Mouse (Mus musculus): ENCODE data around the gene Slc37a3. TPM values are rescaled to one million over a fixed set of nuclear protein-coding genes. Genes with fewer than 3 reads are reported as not detected.

Gene Slc37a3
- polyA plus RNA-seq, 1 experiment from 2014 or later = 47.0 TPM

GRCm38 (mm10) chr6:39297079-39297478 lies 80.4 kb downstream of the Slc37a3 start:
- no peaks in the 10 kb centered on the region for H3K27me3 ChIP-seq (ENCODE audit: control insufficient read depth, insufficient read depth, low read length)
- no peaks in the 10 kb centered on the region; the same call in 1 of the 2 replicates for H3K4me1 ChIP-seq (replicated peaks; ENCODE audit: control insufficient read depth, insufficient read depth, low read length)
- no peaks in the 10 kb centered on the region for H3K9me3 ChIP-seq (ENCODE audit: control insufficient read depth, low read length)
- WGBS = 94% methylated on average over 6 of the region's 6 CpGs
- no peak overlapping the region for H3K4me2 ChIP-seq (replicated peaks; ENCODE audit: low read depth, low read length)
- ATAC-seq (ENCODE audit: low FRiP score) (no peak), DNase-seq (ENCODE audit: low spot score) (no peak)
- H3K4me3 ChIP-seq (ENCODE audit: low read depth, low read length) = no peak overlapping the region
- H3K36me3 ChIP-seq (ENCODE audit: control insufficient read depth, insufficient read depth, low read length) = no peaks in the 10 kb centered on the region
- no peak overlapping the region for H3K27ac ChIP-seq (ENCODE audit: low read depth, low read length)
- no peak overlapping the region for H3K9ac ChIP-seq (ENCODE audit: low read depth, low read length)

GRCm38 (mm10) chr6:39296474-39296873 lies 81.0 kb downstream of the Slc37a3 start:
- WGBS = 71% methylated on average over 4 of the region's 4 CpGs
- no peak overlapping the region for H3K27ac ChIP-seq (ENCODE audit: low read depth, low read length)
- DNase-seq (ENCODE audit: low spot score) (no peak), ATAC-seq (ENCODE audit: low FRiP score) (no peak)
- no peak overlapping the region for H3K9ac ChIP-seq (ENCODE audit: low read depth, low read length)
- H3K4me2 ChIP-seq (replicated peaks; ENCODE audit: low read depth, low read length) = no peak overlapping the region
- H3K36me3 ChIP-seq (ENCODE audit: control insufficient read depth, insufficient read depth, low read length) = no peaks in the 10 kb centered on the region
- no peaks in the 10 kb centered on the region for H3K27me3 ChIP-seq (ENCODE audit: control insufficient read depth, insufficient read depth, low read length)
- H3K4me1 ChIP-seq (replicated peaks; ENCODE audit: control insufficient read depth, insufficient read depth, low read length) = no peaks in the 10 kb centered on the region; the same call in 1 of the 2 replicates
- no peak overlapping the region for H3K4me3 ChIP-seq (ENCODE audit: low read depth, low read length)
- H3K9me3 ChIP-seq (ENCODE audit: control insufficient read depth, low read length) = no peaks in the 10 kb centered on the region

- no peak overlapping the region for H3K4me2 ChIP-seq (replicated peaks; ENCODE audit: low read depth, low read length)
- H3K9ac ChIP-seq (ENCODE audit: low read depth, low read length) = no peak overlapping the region
- H3K27ac ChIP-seq (ENCODE audit: low read depth, low read length) = no peak overlapping the region
- H3K27me3 ChIP-seq (ENCODE audit: control insufficient read depth, insufficient read depth, low read length) = no peaks in the 10 kb centered on the region
- ATAC-seq (ENCODE audit: low FRiP score) = no peak; the same call in 1 of the 2 replicates
- WGBS = 31% methylated on average over 14 of the region's 14 CpGs
- no peaks in the 10 kb centered on the region for H3K36me3 ChIP-seq (ENCODE audit: control insufficient read depth, insufficient read depth, low read length)
- no peaks in the 10 kb centered on the region for H3K9me3 ChIP-seq (ENCODE audit: control insufficient read depth, low read length)
- no peaks in the 10 kb centered on the region; the same call in 1 of the 2 replicates for H3K4me1 ChIP-seq (replicated peaks; ENCODE audit: control insufficient read depth, insufficient read depth, low read length)
- peak; percentile 15 for DNase-seq (ENCODE audit: low spot score)
- H3K4me3 ChIP-seq (ENCODE audit: low read depth, low read length) = no peak overlapping the region
Measured at GRCm38 (mm10) chr6:39295727-39296411, 81.6 kb downstream of the Slc37a3 start.

GRCm38 (mm10) chr6:39289721-39290120 lies 87.8 kb downstream of the Slc37a3 start:
- H3K27me3 ChIP-seq (ENCODE audit: control insufficient read depth, insufficient read depth, low read length) = no peaks in the 10 kb centered on the region
- no peaks in the 10 kb centered on the region for H3K36me3 ChIP-seq (ENCODE audit: control insufficient read depth, insufficient read depth, low read length)
- H3K4me3 ChIP-seq (ENCODE audit: low read depth, low read length) = no peak overlapping the region
- no peak for DNase-seq (ENCODE audit: low spot score)
- no peak overlapping the region for H3K27ac ChIP-seq (ENCODE audit: low read depth, low read length)
- no peak for ATAC-seq (ENCODE audit: low FRiP score)
- H3K9me3 ChIP-seq (ENCODE audit: control insufficient read depth, low read length) = no peaks in the 10 kb centered on the region
- H3K4me1 ChIP-seq (replicated peaks; ENCODE audit: control insufficient read depth, insufficient read depth, low read length) = no peaks in the 10 kb centered on the region
- H3K4me2 ChIP-seq (replicated peaks; ENCODE audit: low read depth, low read length) = no peak overlapping the region
- no peak overlapping the region for H3K9ac ChIP-seq (ENCODE audit: low read depth, low read length)
- 83% methylated on average over 7 of the region's 7 CpGs for WGBS

GRCm38 (mm10) chr6:39287782-39288181 lies 89.7 kb downstream of the Slc37a3 start:
- H3K9me3 ChIP-seq (ENCODE audit: control insufficient read depth, low read length) = no peaks in the 10 kb centered on the region
- 83% methylated on average over 3 of the region's 3 CpGs for WGBS
- H3K9ac ChIP-seq (ENCODE audit: low read depth, low read length) = no peak overlapping the region
- no peak overlapping the region for H3K4me3 ChIP-seq (ENCODE audit: low read depth, low read length)
- no peak overlapping the region for H3K27ac ChIP-seq (ENCODE audit: low read depth, low read length)
- ATAC-seq (ENCODE audit: low FRiP score) = no peak
- no peaks in the 10 kb centered on the region for H3K36me3 ChIP-seq (ENCODE audit: control insufficient read depth, insufficient read depth, low read length)
- H3K4me2 ChIP-seq (replicated peaks; ENCODE audit: low read depth, low read length) = no peak overlapping the region
- no peaks in the 10 kb centered on the region for H3K27me3 ChIP-seq (ENCODE audit: control insufficient read depth, insufficient read depth, low read length)
- no peak for DNase-seq (ENCODE audit: low spot score)
- no peaks in the 10 kb centered on the region for H3K4me1 ChIP-seq (replicated peaks; ENCODE audit: control insufficient read depth, insufficient read depth, low read length)

GRCm38 (mm10) chr6:39286732-39287083 lies 90.8 kb downstream of the Slc37a3 start:
- ATAC-seq (ENCODE audit: low FRiP score) (no peak), DNase-seq (ENCODE audit: low spot score) (peak; percentile 10)
- H3K4me3 ChIP-seq (ENCODE audit: low read depth, low read length) = no peak overlapping the region
- no peaks in the 10 kb centered on the region for H3K36me3 ChIP-seq (ENCODE audit: control insufficient read depth, insufficient read depth, low read length)
- H3K4me2 ChIP-seq (replicated peaks; ENCODE audit: low read depth, low read length) = no peak overlapping the region
- no peaks in the 10 kb centered on the region for H3K4me1 ChIP-seq (replicated peaks; ENCODE audit: control insufficient read depth, insufficient read depth, low read length)
- no peak overlapping the region for H3K9ac ChIP-seq (ENCODE audit: low read depth, low read length)
- H3K9me3 ChIP-seq (ENCODE audit: control insufficient read depth, low read length) = no peaks in the 10 kb centered on the region
- H3K27me3 ChIP-seq (ENCODE audit: control insufficient read depth, insufficient read depth, low read length) = no peaks in the 10 kb centered on the region
- no peak overlapping the region for H3K27ac ChIP-seq (ENCODE audit: low read depth, low read length)
- WGBS = 36% methylated on average over 5 of the region's 5 CpGs

GRCm38 (mm10) chr6:39286053-39286731 lies 91.3 kb downstream of the Slc37a3 start:
- ATAC-seq (ENCODE audit: low FRiP score) = no peak
- Histone ChIP-seq H3K27me3 (ENCODE audit: control insufficient read depth, insufficient read depth, low read length) (no peaks in the 10 kb centered on the region), H3K4me3 (ENCODE audit: low read depth, low read length) (no peak overlapping the region), H3K27ac (ENCODE audit: low read depth, low read length) (no peak overlapping the region), H3K4me1 (replicated peaks; ENCODE audit: control insufficient read depth, insufficient read depth, low read length) (no peaks in the 10 kb centered on the region), H3K4me2 (replicated peaks; ENCODE audit: low read depth, low read length) (no peak overlapping the region), H3K9ac (ENCODE audit: low read depth, low read length) (no peak overlapping the region), H3K9me3 (ENCODE audit: control insufficient read depth, low read length) (no peaks in the 10 kb centered on the region), H3K36me3 (ENCODE audit: control insufficient read depth, insufficient read depth, low read length) (no peaks in the 10 kb centered on the region)
- no peak for DNase-seq (ENCODE audit: low spot score)
- 45% methylated on average over 6 of the region's 9 CpGs for WGBS

- no peak overlapping the region for H3K4me2 ChIP-seq (replicated peaks; ENCODE audit: low read depth, low read length)
- no peaks in the 10 kb centered on the region for H3K9me3 ChIP-seq (ENCODE audit: control insufficient read depth, low read length)
- DNase-seq (ENCODE audit: low spot score) (no peak), ATAC-seq (ENCODE audit: low FRiP score) (no peak)
- 96% methylated on average over 3 of the region's 3 CpGs for WGBS
- no peaks in the 10 kb centered on the region for H3K36me3 ChIP-seq (ENCODE audit: control insufficient read depth, insufficient read depth, low read length)
- H3K4me1 ChIP-seq (replicated peaks; ENCODE audit: control insufficient read depth, insufficient read depth, low read length) = no peaks in the 10 kb centered on the region
- no peak overlapping the region for H3K9ac ChIP-seq (ENCODE audit: low read depth, low read length)
- no peak overlapping the region for H3K4me3 ChIP-seq (ENCODE audit: low read depth, low read length)
- no peaks in the 10 kb centered on the region for H3K27me3 ChIP-seq (ENCODE audit: control insufficient read depth, insufficient read depth, low read length)
- no peak overlapping the region for H3K27ac ChIP-seq (ENCODE audit: low read depth, low read length)
Measured at GRCm38 (mm10) chr6:39284836-39285235, 92.6 kb downstream of the Slc37a3 start.

Measured in hindbrain, embryonic 11.5 days (tissue).